Mouse (Mus musculus): Measurements from ENCODE around the gene Dcaf11. TPM values are rescaled to one million over a fixed set of nuclear protein-coding genes. Genes with fewer than 3 reads are reported as not detected.
A peak's percentile ranks its signal among the peaks of the same experiment; 100 is the strongest.

Gene Dcaf11
- total RNA-seq, 4 experiments from 2014 or later: 135 to 147 (median 143) TPM

DNA sequence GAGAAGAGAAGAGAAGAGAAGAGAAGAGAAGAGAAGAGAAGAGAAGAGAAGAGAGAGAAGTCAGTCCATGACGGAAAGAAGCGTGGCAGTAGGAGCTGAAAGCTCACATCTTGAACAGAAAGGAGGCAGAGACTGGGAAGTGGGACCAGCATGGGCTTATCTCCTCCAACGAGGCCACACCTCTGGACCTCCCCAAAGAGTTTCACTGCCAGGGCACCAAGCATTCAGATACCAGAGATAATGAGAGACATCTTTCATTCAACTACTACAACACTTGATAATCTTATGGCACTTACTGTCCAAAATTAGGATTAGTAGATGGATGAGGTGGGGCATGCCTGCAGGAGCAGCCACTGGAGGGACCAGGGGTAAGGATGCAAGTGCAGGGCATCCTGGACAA, 4.0 kb upstream of the Dcaf11 start:
- DNase-seq (ENCODE audit: low spot score in 2 of 2): no peak

GRCm38 (mm10) chr14:55557003-55557402, 2.8 kb upstream of the Dcaf11 start:
- DNase-seq (ENCODE audit: low spot score in 2 of 2): peak; percentile 55 to 61

GRCm38 (mm10) chr14:55557587-55557986, 2.2 kb upstream of the Dcaf11 start:
- DNase-seq (ENCODE audit: low spot score in 2 of 2): no peak

- DNase-seq (ENCODE audit: low spot score in 2 of 2): no peak
Observed at GRCm38 (mm10) chr14:55558740-55559448, 912 bp upstream of the Dcaf11 start.

- DNase-seq (ENCODE audit: low spot score in 2 of 2): peak; percentile 97
Observed at GRCm38 (mm10) chr14:55560202-55561073, 632 bp downstream of the Dcaf11 start, which contains the start of gene A730061H03Rik. A730061H03Rik (minus strand) TSS chr14:55560406.

DNA sequence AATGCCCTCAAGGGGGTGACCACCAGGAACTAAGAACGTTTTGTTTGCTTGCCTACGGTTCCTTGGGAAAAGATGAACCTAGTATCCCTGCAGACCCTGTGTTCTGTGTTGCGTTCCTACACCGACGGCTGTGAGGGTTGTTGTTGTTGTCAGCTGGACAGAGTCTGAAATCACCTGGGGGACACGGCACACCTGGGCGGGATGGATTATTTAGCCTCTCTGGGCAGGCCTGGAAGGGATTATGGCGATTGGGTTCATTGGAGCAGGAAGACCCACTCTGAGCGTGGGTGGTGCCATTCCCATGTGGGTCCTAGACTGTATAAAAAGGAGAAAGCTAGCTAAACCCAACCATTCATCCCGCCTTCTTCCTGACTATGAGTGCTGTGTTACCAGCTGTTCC, 2.1 kb downstream of the Dcaf11 start:
- DNase-seq (ENCODE audit: low spot score in 2 of 2): no peak

DNA sequence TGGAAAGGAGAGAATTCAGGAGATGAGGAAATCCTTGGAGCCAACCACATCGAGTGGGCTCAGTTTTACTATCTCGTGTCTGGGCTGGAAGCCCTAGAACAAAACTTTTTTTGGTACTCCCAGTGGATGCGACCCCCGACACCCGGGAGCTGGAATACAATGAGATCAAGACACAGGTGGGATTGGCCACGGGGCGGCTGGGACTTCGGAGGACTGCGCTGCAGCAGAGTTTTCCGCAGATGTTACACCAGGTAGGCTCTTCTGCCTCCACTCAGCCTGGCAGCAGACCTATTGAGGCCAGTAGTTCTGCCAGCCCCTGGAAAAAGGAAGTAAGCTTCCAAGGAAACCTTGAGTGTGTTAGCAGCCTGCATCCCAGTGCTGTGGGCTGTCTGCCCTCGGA, 3.4 kb downstream of the Dcaf11 start:
- DNase-seq (ENCODE audit: low spot score in 2 of 2): no peak

DNA sequence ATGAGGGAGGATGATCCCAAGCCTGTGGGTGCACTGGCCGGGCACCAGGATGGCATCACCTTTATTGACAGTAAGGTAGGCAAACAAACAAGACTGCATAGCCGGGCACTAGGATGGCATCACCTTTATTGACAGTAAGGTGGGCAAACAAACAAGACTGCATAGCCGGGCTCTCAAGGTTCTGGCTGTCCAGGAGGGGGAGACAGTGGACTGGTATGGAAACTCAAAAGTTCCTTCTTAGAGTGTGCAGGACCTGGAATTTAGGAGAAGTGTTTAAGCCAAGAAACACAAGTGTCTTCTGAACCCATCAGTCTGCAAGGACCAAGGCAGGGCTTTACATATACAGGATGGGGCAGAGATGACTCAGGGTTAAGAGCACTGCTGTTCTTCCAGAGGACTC, 5.9 kb downstream of the Dcaf11 start:
- no peak for DNase-seq (ENCODE audit: low spot score in 2 of 2)

GRCm38 (mm10) chr14:55567496-55567895, 7.7 kb downstream of the Dcaf11 start:
- DNase-seq (ENCODE audit: low spot score in 2 of 2): no peak

- DNase-seq (ENCODE audit: low spot score in 2 of 2): no peak
Observed at GRCm38 (mm10) chr14:55570588-55570987, 10.8 kb downstream of the Dcaf11 start.

GRCm38 (mm10) chr14:55571760-55572159, 12.0 kb downstream of the Dcaf11 start:
- no peak for DNase-seq (ENCODE audit: low spot score in 2 of 2)

DNA sequence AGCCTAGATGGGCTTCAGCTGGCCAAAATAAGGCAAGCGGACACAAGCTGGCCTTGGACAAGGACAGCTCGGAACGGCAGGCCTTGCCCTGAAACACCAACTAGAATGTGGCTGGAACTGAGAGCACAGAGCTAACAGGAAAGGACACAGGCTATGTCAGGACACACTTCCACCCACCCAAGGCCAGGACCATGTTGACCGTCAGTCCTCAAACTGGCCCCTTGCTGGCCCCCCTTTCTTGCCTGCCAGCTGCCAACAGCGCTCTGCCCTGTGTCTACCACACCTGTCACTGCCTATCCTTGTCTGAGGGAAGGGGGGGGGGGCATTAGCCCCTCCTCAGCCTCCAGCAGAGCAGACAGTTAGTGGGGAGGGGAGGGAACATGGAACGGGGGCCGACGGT, 15.5 kb downstream of the Dcaf11 start, which contains the start of gene Fitm1:
Fitm1 (plus strand) TSS at position 316 of the 400 bp plus-strand sequence.
- DNase-seq (ENCODE audit: low spot score in 2 of 2): peak; percentile 61 to 83

- DNase-seq (ENCODE audit: low spot score in 2 of 2): no peak
Observed at GRCm38 (mm10) chr14:55575711-55576110, 15.9 kb downstream of the Dcaf11 start.

DNA sequence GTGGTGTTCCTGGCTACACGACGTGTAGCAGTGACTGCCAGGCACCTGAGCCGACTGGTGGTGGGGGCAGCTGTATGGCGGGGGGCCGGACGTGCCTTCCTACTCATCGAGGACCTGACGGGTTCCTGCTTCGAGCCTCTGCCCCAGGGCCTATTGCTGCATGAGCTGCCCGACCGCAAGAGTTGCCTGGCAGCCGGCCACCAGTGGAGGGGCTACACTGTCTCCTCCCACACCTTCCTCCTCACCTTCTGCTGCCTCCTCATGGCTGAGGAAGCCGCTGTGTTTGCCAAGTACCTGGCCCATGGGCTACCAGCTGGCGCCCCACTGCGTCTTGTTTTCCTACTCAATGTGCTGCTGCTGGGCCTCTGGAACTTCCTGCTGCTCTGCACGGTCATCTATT, 16.6 kb downstream of the Dcaf11 start:
- peak; percentile 30 to 57 for DNase-seq (ENCODE audit: low spot score in 2 of 2)

DNA sequence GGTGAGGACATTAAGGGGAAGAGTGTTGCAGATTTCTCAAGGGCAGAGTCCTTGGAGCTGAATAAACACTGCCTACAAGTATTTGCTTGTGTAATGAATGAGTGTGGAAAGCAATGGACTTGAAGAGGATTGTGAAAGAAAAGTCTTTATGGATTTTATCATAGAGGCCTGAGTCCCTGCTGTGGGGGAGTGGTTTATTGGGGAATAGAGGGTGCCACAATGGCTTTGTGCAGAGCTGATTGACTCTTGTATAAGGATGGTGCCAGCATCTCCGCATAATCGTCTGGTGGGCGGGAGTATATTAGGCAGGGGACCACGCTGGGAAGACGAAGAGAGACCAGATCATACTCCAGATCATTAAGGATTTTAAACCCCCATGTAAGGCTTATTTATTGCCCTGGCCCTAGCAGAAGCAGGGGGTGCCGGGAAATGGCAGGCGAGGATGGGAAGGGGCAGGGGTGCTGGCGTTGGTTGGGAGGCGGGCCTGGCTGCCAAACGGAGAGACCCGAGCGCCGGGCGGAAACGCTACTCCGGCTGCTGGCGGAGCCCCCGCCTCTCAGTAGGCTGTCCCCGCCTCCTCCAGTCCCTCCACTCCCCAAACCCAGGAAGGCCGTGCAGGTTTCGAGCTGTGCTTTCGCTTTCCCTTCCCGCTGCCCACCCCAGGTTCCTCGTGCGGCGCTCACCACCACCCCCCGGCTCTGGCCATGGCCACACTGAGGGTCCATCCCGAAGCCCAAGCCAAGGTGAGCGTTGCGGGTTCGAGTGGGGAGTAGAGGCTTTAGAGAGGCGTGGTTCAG, 18.3 kb downstream of the Dcaf11 start, which contains the start of gene Psme1:
Psme1 (plus strand) TSS at position 253 of the 797 bp plus-strand sequence.
- DNase-seq (ENCODE audit: low spot score in 2 of 2): peak; percentile 64 to 66

GRCm38 (mm10) chr14:55578668-55579269, 19.0 kb downstream of the Dcaf11 start:
- DNase-seq (ENCODE audit: low spot score in 2 of 2): peak; percentile 59 to 80

DNA sequence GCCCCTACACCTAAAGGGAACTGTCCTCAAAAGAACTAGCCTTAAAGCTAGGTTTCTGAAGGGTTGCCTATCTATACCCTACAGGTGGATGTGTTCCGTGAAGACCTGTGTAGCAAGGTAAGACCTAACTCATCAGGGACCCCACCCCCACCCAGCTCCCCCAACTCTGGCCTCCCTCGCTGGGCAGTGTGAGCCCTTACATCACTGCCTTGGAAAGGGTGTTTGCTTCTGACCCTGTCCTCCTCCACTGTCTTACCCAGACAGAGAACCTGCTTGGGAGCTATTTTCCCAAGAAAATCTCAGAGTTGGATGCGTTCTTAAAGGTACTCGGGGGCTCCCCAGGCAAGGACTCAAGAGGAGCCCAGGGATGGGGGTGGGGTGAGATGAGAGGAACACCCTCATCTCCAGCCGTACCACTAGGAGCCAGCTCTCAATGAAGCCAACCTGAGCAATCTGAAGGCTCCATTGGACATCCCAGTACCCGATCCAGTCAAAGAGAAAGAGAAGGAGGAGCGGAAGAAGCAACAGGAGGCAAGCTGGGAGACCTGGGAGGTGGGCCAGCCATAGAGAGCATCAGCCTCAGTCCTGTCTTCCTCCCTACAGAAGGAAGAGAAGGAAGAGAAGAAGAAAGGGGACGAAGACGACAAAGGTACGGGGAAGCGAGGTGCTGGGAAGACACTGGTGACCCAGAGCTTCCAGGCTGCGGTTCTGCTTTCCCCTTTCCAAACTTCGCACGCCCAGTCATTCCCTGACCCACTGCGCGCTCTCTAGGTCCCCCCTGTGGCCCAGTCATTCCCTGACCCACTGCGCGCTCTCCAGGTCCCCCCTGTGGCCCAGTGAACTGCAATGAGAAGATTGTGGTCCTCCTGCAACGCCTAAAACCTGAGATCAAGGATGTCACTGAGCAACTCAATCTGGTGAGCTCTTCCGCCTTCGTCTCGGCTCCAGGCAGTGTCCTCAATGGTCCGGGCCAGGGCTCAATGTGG, 20.0 kb downstream of the Dcaf11 start:
- no peak for DNase-seq (ENCODE audit: low spot score in 2 of 2)

DNA sequence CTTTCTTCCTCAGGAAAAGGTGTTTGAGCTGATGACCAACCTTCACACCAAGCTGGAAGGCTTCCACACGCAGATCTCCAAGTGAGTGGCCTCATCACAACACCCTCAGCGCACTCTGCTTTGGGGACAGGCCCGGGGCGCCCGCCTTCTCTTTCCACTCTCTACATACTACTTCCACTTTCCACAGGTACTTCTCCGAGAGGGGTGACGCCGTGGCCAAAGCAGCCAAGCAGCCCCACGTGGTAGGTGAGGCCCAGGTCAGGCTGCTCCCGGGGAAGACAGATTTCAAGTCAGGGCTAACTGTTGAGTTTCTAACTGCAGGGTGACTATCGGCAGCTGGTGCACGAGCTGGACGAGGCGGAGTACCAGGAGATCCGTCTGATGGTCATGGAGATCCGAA, 20.9 kb downstream of the Dcaf11 start:
- DNase-seq (ENCODE audit: low spot score in 2 of 2): no peak

GRCm38 (mm10) chr14:55581981-55582681, 22.3 kb downstream of the Dcaf11 start:
- DNase-seq (ENCODE audit: low spot score in 2 of 2): no peak

All from gastrocnemius, adult 8-10 months (tissue).